Mouse (Mus musculus) heart, embryonic 14.5 days (tissue): ENCODE results near the gene Lasp1. TPM values are rescaled to one million over a fixed set of nuclear protein-coding genes. Genes with fewer than 3 reads are reported as not detected.
A peak's percentile ranks its signal among the peaks of the same experiment; 100 is the strongest.
"Not testable (repeated sequence)": the region's sequence is repeated elsewhere in the genome, so short reads cannot be mapped to it uniquely, and the experiment has no call there.

Experiments used
- ATAC-seq: fragments of 200-750 bp; cut with Nextera tagmentation; 2 replicates; pipeline ENCODE4 v1.8.0; 2017; ENCODE audit warnings: low read depth, moderate TSS enrichment; ENCODE audit not compliant: insufficient number of reproducible peaks, insufficient read depth, low FRiP score
- H3K27ac ChIP-seq, 2 experiments: fragments of 200-500 bp in 1 of 2; fragments of 300-500 bp in 1 of 2; sonication (generic) in 1 of 2; replicated peaks in 1 of 2; 2 replicates each; pipeline ENCODE4 v1.5.1; 2012 to 2014; ENCODE audit warnings: low read depth in 2 of 2, low read length in 2 of 2, control low read depth in 1 of 2, mild to moderate bottlenecking in 1 of 2, mixed read lengths in 1 of 2; ENCODE audit not compliant: control insufficient read depth in 1 of 2, insufficient read depth in 1 of 2
- H3K27me3 ChIP-seq: fragments of 300-500 bp; sonication (generic); 2 replicates; pipeline ENCODE4 v1.6.1; 2014; ENCODE audit warnings: mild to moderate bottlenecking, low read length, control low read depth; ENCODE audit not compliant: control insufficient read depth, insufficient read depth
- H3K36me3 ChIP-seq: fragments of 300-500 bp; sonication (generic); 2 replicates; pipeline ENCODE4 v1.6.1; 2014; ENCODE audit warnings: mild to moderate bottlenecking, control low read depth, low read length, mixed read lengths; ENCODE audit not compliant: control insufficient read depth, insufficient read depth
- H3K4me1 ChIP-seq, 2 experiments: fragments of 200-500 bp in 1 of 2; fragments of 300-500 bp in 1 of 2; sonication (generic) in 1 of 2; 2 replicates each; pipeline ENCODE4 v1.6.1; 2012 to 2014; ENCODE audit warnings: low read length in 2 of 2, control low read depth in 1 of 2, mixed read lengths in 1 of 2; ENCODE audit not compliant: control insufficient read depth in 2 of 2, insufficient read depth in 2 of 2
- H3K4me2 ChIP-seq: fragments of 300-500 bp; sonication (generic); 2 replicates; pipeline ENCODE4 v1.6.1; 2014; ENCODE audit warnings: mild to moderate bottlenecking, low read length
- H3K4me3 ChIP-seq, 2 experiments: fragments of 200-500 bp in 1 of 2; fragments of 300-500 bp in 1 of 2; sonication (generic) in 1 of 2; 2 replicates each; pipeline ENCODE4 v1.5.1; 2012 to 2014; ENCODE audit warnings: low read length in 2 of 2, mild to moderate bottlenecking in 2 of 2, control low read depth in 1 of 2, low read depth in 1 of 2, moderate library complexity in 1 of 2; ENCODE audit not compliant: control insufficient read depth in 1 of 2, insufficient read depth in 1 of 2
- H3K9ac ChIP-seq: fragments of 300-500 bp; sonication (generic); 2 replicates; pipeline ENCODE4 v1.6.1; 2014; ENCODE audit warnings: mild to moderate bottlenecking, low read length
- H3K9me3 ChIP-seq: fragments of 300-500 bp; sonication (generic); 2 replicates; pipeline ENCODE4 v1.6.1; 2016; ENCODE audit warnings: low read length, control low read depth; ENCODE audit not compliant: control insufficient read depth
- WGBS: fragments of 180-500 bp; shearing (Covaris S2); extraction: QIAGEN DNeasy Blood & Tissue Kit; methylation state at CpG from one replicate; pipeline ENCODE4 v1.1.7; 2014; 5-methylcytosine and 5-hydroxymethylcytosine counted together
- polyA plus RNA-seq: library from polyadenylated mRNA; unstranded; fragments of >200 nt; fragmentation: Nextera tagmentation; extraction: Ambion mirVana; gene quantifications from 2 replicates; pipeline ENCODE4 v1.2.1, GENCODE M21; 2014

The Lasp1 gene
- polyA plus RNA-seq, 1 experiment from 2014 or later, result 28.1 TPM

GRCm38 (mm10) chr11:97832001-97832400, 33.2 kb downstream of the Lasp1 start:
- no peak for ATAC-seq
- WGBS, result 83% methylated on average over 11 of the region's 11 CpGs
- Histone ChIP-seq H3K9ac (no peak overlapping the region), H3K4me1 (peaks cover 0 to 5% of the 10 kb centered on the region in 2 experiments; a peak in 2 of 4 replicates), H3K4me3 (no peak overlapping the region), H3K36me3 (peaks cover 84% of the 10 kb centered on the region), H3K9me3 (no peaks in the 10 kb centered on the region), H3K4me2 (no peak overlapping the region), H3K27me3 (no peaks in the 10 kb centered on the region), H3K27ac (no peak overlapping the region)

- Histone ChIP-seq H3K4me3 (no peak overlapping the region), H3K27me3 (no peaks in the 10 kb centered on the region), H3K4me2 (no peak overlapping the region), H3K36me3 (peaks cover 86% of the 10 kb centered on the region), H3K9me3 (no peaks in the 10 kb centered on the region), H3K9ac (no peak overlapping the region), H3K27ac (no peak overlapping the region), H3K4me1 (peaks cover 0 to 5% of the 10 kb centered on the region in 2 experiments; a peak in 2 of 4 replicates)
- 80% methylated on average over 15 of the region's 15 CpGs for WGBS
- ATAC-seq, result no peak
These were observed 34.6 kb downstream of the Lasp1 start for GRCm38 (mm10) chr11:97833352-97833751.

GRCm38 (mm10) chr11:97836541-97836940, 37.7 kb downstream of the Lasp1 start:
- no peaks in the 10 kb centered on the region for H3K27me3 ChIP-seq
- no peak overlapping the region for H3K4me2 ChIP-seq
- no peak overlapping the region; the same call in 1 of the 2 replicates for H3K9ac ChIP-seq
- peaks cover 0 to 14% of the 10 kb centered on the region in 2 experiments; a peak in 3 of 4 replicates for H3K4me1 ChIP-seq
- ATAC-seq, result no peak
- H3K9me3 ChIP-seq, result no peaks in the 10 kb centered on the region
- WGBS, result 45% methylated on average over 8 of the region's 8 CpGs
- H3K4me3 ChIP-seq, result no peak overlapping the region
- H3K36me3 ChIP-seq, result peaks cover 67% of the 10 kb centered on the region
- H3K27ac ChIP-seq, result no peak overlapping the region

GRCm38 (mm10) chr11:97837051-97837450, 38.3 kb downstream of the Lasp1 start:
- 53% methylated on average over 9 of the region's 9 CpGs for WGBS
- peaks cover 63% of the 10 kb centered on the region for H3K36me3 ChIP-seq
- not testable (repeated sequence) for H3K9ac ChIP-seq, ATAC-seq, H3K9me3 ChIP-seq, H3K27me3 ChIP-seq, H3K4me3 ChIP-seq, H3K4me2 ChIP-seq
- H3K4me1 ChIP-seq, result peaks cover 0 to 14% of the 10 kb centered on the region in 2 experiments; a peak in 2 of 4 replicates
- peak overlapping the region in 1 of 2 experiments; percentile 38; a peak in 1 of 4 replicates for H3K27ac ChIP-seq

GRCm38 (mm10) chr11:97837641-97838149, 38.9 kb downstream of the Lasp1 start:
- 73% methylated on average over 7 of the region's 7 CpGs for WGBS
- Histone ChIP-seq H3K27ac (no peak overlapping the region), H3K4me2 (no peak overlapping the region), H3K9ac (no peak overlapping the region), H3K27me3 (no peaks in the 10 kb centered on the region), H3K9me3 (no peaks in the 10 kb centered on the region), H3K4me3 (no peak overlapping the region), H3K4me1 (peaks cover 0 to 14% of the 10 kb centered on the region in 2 experiments; a peak in 2 of 4 replicates), H3K36me3 (peaks cover 56% of the 10 kb centered on the region)
- no peak for ATAC-seq

- peaks cover 45% of the 10 kb centered on the region for H3K36me3 ChIP-seq
- no peak overlapping the region for H3K4me2 ChIP-seq
- no peak overlapping the region for H3K4me3 ChIP-seq
- no peaks in the 10 kb centered on the region for H3K9me3 ChIP-seq
- H3K4me1 ChIP-seq, result peaks cover 0 to 14% of the 10 kb centered on the region in 2 experiments; a peak in 2 of 4 replicates
- ATAC-seq, result no peak
- no peak overlapping the region for H3K9ac ChIP-seq
- H3K27ac ChIP-seq, result no peak overlapping the region; a peak in 1 of 4 replicates
- H3K27me3 ChIP-seq, result no peaks in the 10 kb centered on the region
- 36% methylated on average over 10 of the region's 10 CpGs for WGBS
These were observed 40.1 kb downstream of the Lasp1 start for GRCm38 (mm10) chr11:97838779-97839440.

GRCm38 (mm10) chr11:97839441-97840134, 40.8 kb downstream of the Lasp1 start:
- Histone ChIP-seq H3K4me3 (no peak overlapping the region), H3K36me3 (peaks cover 39% of the 10 kb centered on the region), H3K27me3 (no peaks in the 10 kb centered on the region), H3K4me1 (peaks cover 0 to 14% of the 10 kb centered on the region in 2 experiments; a peak in 2 of 4 replicates), H3K27ac (no peak overlapping the region), H3K4me2 (no peak overlapping the region), H3K9ac (no peak overlapping the region), H3K9me3 (no peaks in the 10 kb centered on the region)
- ATAC-seq, result no peak
- 44% methylated on average over 11 of the region's 11 CpGs for WGBS
